Mouse (Mus musculus) left cerebral cortex, adult 8-10 months (tissue): Measurements from ENCODE around the gene Kazald1. TPM values are rescaled to one million over a fixed set of nuclear protein-coding genes. Genes with fewer than 3 reads are reported as not detected.
"Not testable (repeated sequence)": the region's sequence is repeated elsewhere in the genome, so short reads cannot be mapped to it uniquely, and the experiment has no call there.

ENCODE experiments used
- DNase-seq, 2 experiments: peaks; one replicate each; pipeline ENCODE4 v3.0.0; 2022; ENCODE audit warnings: low spot score in 2 of 2
- total RNA-seq, 4 experiments: library from RNA; stranded (reverse); gene quantifications; 2 replicates each; pipeline ENCODE4 v1.2.4; 2022

Kazald1 gene
- total RNA-seq = 1 to 10 TPM; 5.1 to 7.0 (median 5.7) TPM

GRCm38 (mm10) chr19:45074580-45075322 is at the start of gene Kazald1:
Gene Kazald1 (plus strand): TSS chr19:45075241.
- DNase-seq = peak; percentile 89 to 97

GRCm38 (mm10) chr19:45025937-45026568 is 49.0 kb upstream of the Kazald1 start:
- DNase-seq = no peak

- no peak for DNase-seq
Observed at GRCm38 (mm10) chr19:45026958-45027670, 47.9 kb upstream of the Kazald1 start.

GRCm38 (mm10) chr19:45027848-45028247 is 47.2 kb upstream of the Kazald1 start:
- DNase-seq = peak in 1 of 2 experiments; percentile 61

- DNase-seq = no peak
Observed at GRCm38 (mm10) chr19:45028746-45029145, 46.3 kb upstream of the Kazald1 start.

GRCm38 (mm10) chr19:45029571-45029970 is 45.5 kb upstream of the Kazald1 start:
- DNase-seq = no peak

- no peak for DNase-seq
Observed at GRCm38 (mm10) chr19:45030111-45030510, 44.9 kb upstream of the Kazald1 start.

- DNase-seq = peak in 1 of 2 experiments; percentile 79
Observed at GRCm38 (mm10) chr19:45030746-45031693, 44.0 kb upstream of the Kazald1 start.

- DNase-seq = no peak
Observed at GRCm38 (mm10) chr19:45031780-45032179, 43.3 kb upstream of the Kazald1 start.

GRCm38 (mm10) chr19:45032570-45033332 is 42.3 kb upstream of the Kazald1 start:
- DNase-seq = no peak

- DNase-seq = no peak
Observed at GRCm38 (mm10) chr19:45036867-45037266, 38.2 kb upstream of the Kazald1 start.

GRCm38 (mm10) chr19:45038198-45038597 is 36.8 kb upstream of the Kazald1 start:
- not testable (repeated sequence) for DNase-seq

GRCm38 (mm10) chr19:45040214-45040613 is 34.8 kb upstream of the Kazald1 start:
- no peak for DNase-seq

- DNase-seq = no peak
Observed at GRCm38 (mm10) chr19:45044389-45044927, 30.6 kb upstream of the Kazald1 start.

GRCm38 (mm10) chr19:45045236-45045635 is 29.8 kb upstream of the Kazald1 start:
- DNase-seq = no peak

- DNase-seq = no peak
Observed at GRCm38 (mm10) chr19:45045651-45046050, 29.4 kb upstream of the Kazald1 start, which contains the start of gene Pdzd7. Gene Pdzd7 (minus strand): TSS chr19:45045717.

GRCm38 (mm10) chr19:45046523-45047321 is 28.3 kb upstream of the Kazald1 start:
- DNase-seq = peak; percentile 84 to 94

GRCm38 (mm10) chr19:45047417-45047934 is 27.6 kb upstream of the Kazald1 start, which contains the start of gene Sfxn3:
Gene Sfxn3 (plus strand): TSS chr19:45047503.
- DNase-seq = peak; percentile 87 to 93
